Mouse (Mus musculus): ENCODE data around the gene Relt. TPM values are rescaled to one million over a fixed set of nuclear protein-coding genes. Genes with fewer than 3 reads are reported as not detected.

The Relt gene
- total RNA-seq, 1 experiment: 16.1 TPM

- peaks cover 2% of the 10 kb centered on the region; the same call in 1 of the 2 replicates for H3K9me3 ChIP-seq (ENCODE audit: control insufficient read depth, insufficient read depth, low read depth, low read length)
- H3K4me1 ChIP-seq (ENCODE audit: control insufficient read depth in 2 of 2, insufficient read depth in 2 of 2, low read length in 2 of 2, poor library complexity in 1 of 2): 0 out of 4 replicates have a peak, but pooled peaks cover 0 to 2% of the 10 kb centered on the region in 2 experiments
- no peaks in the 10 kb centered on the region; the same call in 1 of the 2 replicates for H3K36me3 ChIP-seq (ENCODE audit: control insufficient read depth, insufficient read depth, low read length, poor library complexity, severe bottlenecking)
- in situ Hi-C loops (cut with MboI; ENCODE audit: low sequenced_read_pairs in 2 of 2, unreplicated experiment in 2 of 2): no loop called here
- H3K4me3 ChIP-seq (ENCODE audit: insufficient read depth in 1 of 2, low read depth in 1 of 2, low read length in 2 of 2, poor library complexity in 1 of 2, severe bottlenecking in 1 of 2): no peak overlapping the region
- TF ChIP-seq MAFK (IDR thresholded peaks at IDR 0.05; ENCODE audit: insufficient read depth, low read depth, low read length): no peak
- no peak for TF ChIP-seq ZC3H11A (IDR thresholded peaks at IDR 0.05; ENCODE audit: borderline replicate concordance, low read depth, low read length)
- TF ChIP-seq HCFC1 (IDR thresholded peaks at IDR 0.05; ENCODE audit: borderline replicate concordance, insufficient read depth, low read length): no peak
- TF ChIP-seq CHD2 (IDR thresholded peaks at IDR 0.05; ENCODE audit: low read depth, low read length): no peak
- no peak for DNase-seq (ENCODE audit: low read depth, low spot score)
- H3K27ac ChIP-seq (ENCODE audit: insufficient read depth, low read depth, low read length, poor library complexity, severe bottlenecking): no peak overlapping the region
- H3K9ac ChIP-seq (ENCODE audit: insufficient read depth, low read depth, low read length, poor library complexity, severe bottlenecking): no peak overlapping the region
These were observed 17.8 kb downstream of the Relt start for GRCm38 (mm10) chr7:100845412-100845811.

GRCm38 (mm10) chr7:100845026-100845400 is 18.2 kb downstream of the Relt start:
- Histone ChIP-seq H3K36me3 (ENCODE audit: control insufficient read depth, insufficient read depth, low read length, poor library complexity, severe bottlenecking) (no peaks in the 10 kb centered on the region; the same call in 1 of the 2 replicates), H3K4me3 (ENCODE audit: insufficient read depth in 1 of 2, low read depth in 1 of 2, low read length in 2 of 2, poor library complexity in 1 of 2, severe bottlenecking in 1 of 2) (no peak overlapping the region), H3K27ac (ENCODE audit: insufficient read depth, low read depth, low read length, poor library complexity, severe bottlenecking) (no peak overlapping the region), H3K9me3 (ENCODE audit: control insufficient read depth, insufficient read depth, low read depth, low read length) (peaks cover 2% of the 10 kb centered on the region; the same call in 1 of the 2 replicates), H3K9ac (ENCODE audit: insufficient read depth, low read depth, low read length, poor library complexity, severe bottlenecking) (no peak overlapping the region), H3K4me1 (ENCODE audit: control insufficient read depth in 2 of 2, insufficient read depth in 2 of 2, low read length in 2 of 2, poor library complexity in 1 of 2) (no peaks in the 10 kb centered on the region)
- DNase-seq (ENCODE audit: low read depth, low spot score): no peak
- no peak for TF ChIP-seq HCFC1 (IDR thresholded peaks at IDR 0.05; ENCODE audit: borderline replicate concordance, insufficient read depth, low read length)
- TF ChIP-seq ZC3H11A (IDR thresholded peaks at IDR 0.05; ENCODE audit: borderline replicate concordance, low read depth, low read length): no peak
- TF ChIP-seq ZNF384 (IDR thresholded peaks at IDR 0.05; ENCODE audit: low read depth, low read length): no peak
- TF ChIP-seq MAFK (IDR thresholded peaks at IDR 0.05; ENCODE audit: insufficient read depth, low read depth, low read length): no peak
- no peak for TF ChIP-seq CHD2 (IDR thresholded peaks at IDR 0.05; ENCODE audit: low read depth, low read length)
- in situ Hi-C loops (cut with MboI; ENCODE audit: low sequenced_read_pairs in 2 of 2, unreplicated experiment in 2 of 2): no loop called here

- H3K9ac ChIP-seq (ENCODE audit: insufficient read depth, low read depth, low read length, poor library complexity, severe bottlenecking): no peak overlapping the region
- DNase-seq (ENCODE audit: low read depth, low spot score): no peak
- H3K9me3 ChIP-seq (ENCODE audit: control insufficient read depth, insufficient read depth, low read depth, low read length): peaks cover 2% of the 10 kb centered on the region; the same call in 1 of the 2 replicates
- H3K4me3 ChIP-seq (ENCODE audit: insufficient read depth in 1 of 2, low read depth in 1 of 2, low read length in 2 of 2, poor library complexity in 1 of 2, severe bottlenecking in 1 of 2): no peak overlapping the region
- H3K4me1 ChIP-seq (ENCODE audit: control insufficient read depth in 2 of 2, insufficient read depth in 2 of 2, low read length in 2 of 2, poor library complexity in 1 of 2): no peaks in the 10 kb centered on the region
- no peak for TF ChIP-seq ZC3H11A (IDR thresholded peaks at IDR 0.05; ENCODE audit: borderline replicate concordance, low read depth, low read length)
- no peak for TF ChIP-seq CHD2 (IDR thresholded peaks at IDR 0.05; ENCODE audit: low read depth, low read length)
- no peak for TF ChIP-seq ZNF384 (IDR thresholded peaks at IDR 0.05; ENCODE audit: low read depth, low read length)
- TF ChIP-seq HCFC1 (IDR thresholded peaks at IDR 0.05; ENCODE audit: borderline replicate concordance, insufficient read depth, low read length): no peak
- no peak for TF ChIP-seq MAFK (IDR thresholded peaks at IDR 0.05; ENCODE audit: insufficient read depth, low read depth, low read length)
- in situ Hi-C loops (cut with MboI; ENCODE audit: low sequenced_read_pairs in 2 of 2, unreplicated experiment in 2 of 2): no loop called here
- H3K27ac ChIP-seq (ENCODE audit: insufficient read depth, low read depth, low read length, poor library complexity, severe bottlenecking): no peak overlapping the region
- H3K36me3 ChIP-seq (ENCODE audit: control insufficient read depth, insufficient read depth, low read length, poor library complexity, severe bottlenecking): no peaks in the 10 kb centered on the region; the same call in 1 of the 2 replicates
These were observed 18.7 kb downstream of the Relt start for GRCm38 (mm10) chr7:100844385-100845025.

GRCm38 (mm10) chr7:100843866-100844265 is 19.4 kb downstream of the Relt start:
- Histone ChIP-seq H3K4me1 (ENCODE audit: control insufficient read depth in 2 of 2, insufficient read depth in 2 of 2, low read length in 2 of 2, poor library complexity in 1 of 2) (no peaks in the 10 kb centered on the region), H3K27ac (ENCODE audit: insufficient read depth, low read depth, low read length, poor library complexity, severe bottlenecking) (no peak overlapping the region), H3K4me3 (ENCODE audit: insufficient read depth in 1 of 2, low read depth in 1 of 2, low read length in 2 of 2, poor library complexity in 1 of 2, severe bottlenecking in 1 of 2) (no peak overlapping the region), H3K9me3 (ENCODE audit: control insufficient read depth, insufficient read depth, low read depth, low read length) (peaks cover 2% of the 10 kb centered on the region; the same call in 1 of the 2 replicates), H3K9ac (ENCODE audit: insufficient read depth, low read depth, low read length, poor library complexity, severe bottlenecking) (no peak overlapping the region), H3K36me3 (ENCODE audit: control insufficient read depth, insufficient read depth, low read length, poor library complexity, severe bottlenecking) (no peaks in the 10 kb centered on the region; the same call in 1 of the 2 replicates)
- in situ Hi-C loops (cut with MboI; ENCODE audit: low sequenced_read_pairs in 2 of 2, unreplicated experiment in 2 of 2): no loop called here
- DNase-seq (ENCODE audit: low read depth, low spot score): no peak
- TF ChIP-seq CHD2 (IDR thresholded peaks at IDR 0.05; ENCODE audit: low read depth, low read length): no peak
- TF ChIP-seq MAFK (IDR thresholded peaks at IDR 0.05; ENCODE audit: insufficient read depth, low read depth, low read length): no peak
- TF ChIP-seq ZC3H11A (IDR thresholded peaks at IDR 0.05; ENCODE audit: borderline replicate concordance, low read depth, low read length): no peak
- no peak for TF ChIP-seq HCFC1 (IDR thresholded peaks at IDR 0.05; ENCODE audit: borderline replicate concordance, insufficient read depth, low read length)
